Mouse (Mus musculus) neural tube, embryonic 13.5 days (tissue): ENCODE results near the gene Egfr. TPM values are rescaled to one million over a fixed set of nuclear protein-coding genes. Genes with fewer than 3 reads are reported as not detected.

Source experiments
- ATAC-seq: fragments of 200-750 bp; cut with Nextera tagmentation; 2 replicates; pipeline ENCODE4 v1.8.0; 2017; ENCODE audit warnings: low read depth, mild to moderate bottlenecking, moderate TSS enrichment, moderate library complexity
- H3K27ac ChIP-seq: fragments of 300-500 bp; sonication (generic); replicated peaks from 2 replicates; pipeline ENCODE4 v1.5.1; 2015; ENCODE audit warnings: moderate library complexity, mild to moderate bottlenecking, inconsistent platforms
- H3K27me3 ChIP-seq: fragments of 300-500 bp; sonication (generic); 2 replicates; pipeline ENCODE4 v1.6.1; 2015; ENCODE audit warnings: mild to moderate bottlenecking, inconsistent platforms
- H3K36me3 ChIP-seq: fragments of 300-500 bp; sonication (generic); 2 replicates; pipeline ENCODE4 v1.6.1; 2015; ENCODE audit warnings: mild to moderate bottlenecking, inconsistent platforms
- H3K4me1 ChIP-seq: fragments of 300-500 bp; sonication (generic); replicated peaks from 2 replicates; pipeline ENCODE4 v1.6.1; 2015; ENCODE audit warnings: inconsistent platforms
- H3K4me2 ChIP-seq: fragments of 300-500 bp; sonication (generic); 2 replicates; pipeline ENCODE4 v1.6.1; 2015; ENCODE audit warnings: inconsistent platforms, mild to moderate bottlenecking, moderate library complexity
- H3K4me3 ChIP-seq: fragments of 300-500 bp; sonication (generic); 2 replicates; pipeline ENCODE4 v1.5.1; 2015; ENCODE audit warnings: mild to moderate bottlenecking, inconsistent platforms
- H3K9ac ChIP-seq: fragments of 300-500 bp; sonication (generic); 2 replicates; pipeline ENCODE4 v1.6.1; 2015; ENCODE audit warnings: moderate library complexity, mild to moderate bottlenecking, inconsistent platforms
- H3K9me3 ChIP-seq: fragments of 300-500 bp; sonication (generic); 2 replicates; pipeline ENCODE4 v1.6.1; 2016; ENCODE audit warnings: inconsistent platforms
- WGBS: fragments of 180-500 bp; shearing (Covaris S2); methylation state at CpG from one replicate; pipeline ENCODE4 v1.1.7; 2015; 5-methylcytosine and 5-hydroxymethylcytosine counted together
- polyA plus RNA-seq: library from polyadenylated mRNA; unstranded; fragments of >200 nt; fragmentation: Nextera tagmentation; extraction: Ambion mirVana; gene quantifications from 2 replicates; pipeline ENCODE4 v1.2.1, GENCODE M21; 2015

The Egfr gene
- 2.4 and 2.6 TPM in 2 replicates for polyA plus RNA-seq

- Histone ChIP-seq H3K9me3 (no peaks in the 10 kb centered on the region), H3K27me3 (peaks cover 47% of the 10 kb centered on the region), H3K4me2 (peak within 1 kb of the TSS; percentile 98), H3K4me1 (peaks cover 17% of the 10 kb centered on the region), H3K9ac (peak within 1 kb of the TSS; percentile 60), H3K4me3 (peak within 1 kb of the TSS; percentile 58), H3K27ac (no peak within 1 kb of the TSS), H3K36me3 (no peaks in the 10 kb centered on the region)
- peak; percentile 92 for ATAC-seq
- WGBS: under 1% methylated on average over 21 of the region's 21 CpGs
Measured at GRCm38 (mm10) chr11:16752007-16752348, at the start of gene Egfr. TSS of gene Egfr (plus strand) at chr11:16752203.

GRCm38 (mm10) chr11:16703221-16703620 is 48.8 kb upstream of the Egfr start:
- Histone ChIP-seq H3K4me2 (no peak overlapping the region), H3K9ac (no peak overlapping the region), H3K4me1 (no peaks in the 10 kb centered on the region), H3K4me3 (no peak overlapping the region), H3K36me3 (no peaks in the 10 kb centered on the region), H3K27ac (no peak overlapping the region), H3K27me3 (no peaks in the 10 kb centered on the region), H3K9me3 (no peaks in the 10 kb centered on the region)
- ATAC-seq: no peak
- WGBS: 89% methylated on average over 3 of the region's 3 CpGs

GRCm38 (mm10) chr11:16735083-16735644 is 16.8 kb upstream of the Egfr start:
- Histone ChIP-seq H3K4me3 (no peak overlapping the region), H3K27ac (no peak overlapping the region), H3K4me1 (no peaks in the 10 kb centered on the region), H3K9me3 (no peaks in the 10 kb centered on the region), H3K27me3 (no peaks in the 10 kb centered on the region), H3K36me3 (no peaks in the 10 kb centered on the region), H3K4me2 (no peak overlapping the region), H3K9ac (no peak overlapping the region)
- WGBS: 53% methylated on average over 1 of the region's 1 CpGs
- no peak for ATAC-seq

- Histone ChIP-seq H3K27me3 (no peaks in the 10 kb centered on the region), H3K9me3 (no peaks in the 10 kb centered on the region), H3K36me3 (no peaks in the 10 kb centered on the region), H3K4me1 (no peaks in the 10 kb centered on the region), H3K4me3 (no peak overlapping the region), H3K9ac (no peak overlapping the region), H3K4me2 (no peak overlapping the region), H3K27ac (no peak overlapping the region)
- WGBS: 80% methylated on average over 2 of the region's 2 CpGs
- no peak for ATAC-seq
Measured at GRCm38 (mm10) chr11:16737323-16737722, 14.7 kb upstream of the Egfr start.

- H3K27me3 ChIP-seq: no peaks in the 10 kb centered on the region
- no peak overlapping the region for H3K27ac ChIP-seq
- H3K4me2 ChIP-seq: no peak overlapping the region
- no peak overlapping the region for H3K4me3 ChIP-seq
- H3K36me3 ChIP-seq: no peaks in the 10 kb centered on the region
- no peak for ATAC-seq
- no peaks in the 10 kb centered on the region for H3K9me3 ChIP-seq
- WGBS: 94% methylated on average over 2 of the region's 2 CpGs
- H3K4me1 ChIP-seq: no peaks in the 10 kb centered on the region
- no peak overlapping the region for H3K9ac ChIP-seq
Measured at GRCm38 (mm10) chr11:16738691-16739090, 13.3 kb upstream of the Egfr start.

- H3K4me2 ChIP-seq: no peak overlapping the region
- no peaks in the 10 kb centered on the region for H3K4me1 ChIP-seq
- no peaks in the 10 kb centered on the region for H3K27me3 ChIP-seq
- WGBS: 85% methylated on average over 3 of the region's 3 CpGs
- no peak overlapping the region for H3K9ac ChIP-seq
- H3K36me3 ChIP-seq: no peaks in the 10 kb centered on the region
- H3K9me3 ChIP-seq: no peaks in the 10 kb centered on the region
- ATAC-seq: no peak
- no peak overlapping the region for H3K4me3 ChIP-seq
- no peak overlapping the region for H3K27ac ChIP-seq
Measured at GRCm38 (mm10) chr11:16739155-16739554, 12.8 kb upstream of the Egfr start.

- Histone ChIP-seq H3K4me2 (no peak overlapping the region), H3K27me3 (no peaks in the 10 kb centered on the region), H3K4me3 (no peak overlapping the region), H3K9me3 (no peaks in the 10 kb centered on the region), H3K27ac (no peak overlapping the region), H3K9ac (no peak overlapping the region), H3K4me1 (no peaks in the 10 kb centered on the region), H3K36me3 (no peaks in the 10 kb centered on the region)
- no peak for ATAC-seq
- WGBS: 77% methylated on average over 10 of the region's 10 CpGs
Measured at GRCm38 (mm10) chr11:16740691-16741611, 11.1 kb upstream of the Egfr start.

- H3K36me3 ChIP-seq: no peaks in the 10 kb centered on the region
- H3K4me3 ChIP-seq: no peak overlapping the region
- H3K9me3 ChIP-seq: no peaks in the 10 kb centered on the region
- H3K9ac ChIP-seq: no peak overlapping the region
- ATAC-seq: no peak
- WGBS: 80% methylated on average over 4 of the region's 4 CpGs
- no peaks in the 10 kb centered on the region for H3K4me1 ChIP-seq
- H3K27me3 ChIP-seq: no peaks in the 10 kb centered on the region
- no peak overlapping the region for H3K27ac ChIP-seq
- H3K4me2 ChIP-seq: no peak overlapping the region
Measured at GRCm38 (mm10) chr11:16742251-16742650, 9.8 kb upstream of the Egfr start.

- H3K27me3 ChIP-seq: no peaks in the 10 kb centered on the region
- no peaks in the 10 kb centered on the region for H3K36me3 ChIP-seq
- no peak overlapping the region for H3K9ac ChIP-seq
- H3K4me3 ChIP-seq: no peak overlapping the region
- H3K4me1 ChIP-seq: no peaks in the 10 kb centered on the region
- no peak overlapping the region for H3K4me2 ChIP-seq
- WGBS: 92% methylated on average over 2 of the region's 2 CpGs
- ATAC-seq: no peak
- no peaks in the 10 kb centered on the region for H3K9me3 ChIP-seq
- no peak overlapping the region for H3K27ac ChIP-seq
Measured at GRCm38 (mm10) chr11:16742821-16743220, 9.2 kb upstream of the Egfr start.

GRCm38 (mm10) chr11:16751457-16751982 is 483 bp upstream of the Egfr start:
- Histone ChIP-seq H3K4me3 (peak overlapping the region; percentile 58), H3K27me3 (peaks cover 47% of the 10 kb centered on the region), H3K4me1 (peaks cover 17% of the 10 kb centered on the region), H3K9me3 (no peaks in the 10 kb centered on the region), H3K27ac (no peak overlapping the region), H3K4me2 (peak overlapping the region; percentile 98), H3K36me3 (no peaks in the 10 kb centered on the region), H3K9ac (peak overlapping the region; percentile 60)
- WGBS: 34% methylated on average over 7 of the region's 7 CpGs
- ATAC-seq: peak; percentile 25

GRCm38 (mm10) chr11:16752349-16753153 is 548 bp downstream of the Egfr start:
- Histone ChIP-seq H3K9ac (peak overlapping the region; percentile 60), H3K27ac (no peak overlapping the region), H3K9me3 (no peaks in the 10 kb centered on the region), H3K36me3 (no peaks in the 10 kb centered on the region), H3K4me2 (peak overlapping the region; percentile 98), H3K4me3 (peak overlapping the region; percentile 58), H3K27me3 (peaks cover 47% of the 10 kb centered on the region), H3K4me1 (peaks cover 17% of the 10 kb centered on the region)
- peak; percentile 78 for ATAC-seq
- under 1% methylated on average over 64 of the region's 68 CpGs for WGBS
